Mouse (Mus musculus): ENCODE results near the gene Cd99l2.

DNA sequence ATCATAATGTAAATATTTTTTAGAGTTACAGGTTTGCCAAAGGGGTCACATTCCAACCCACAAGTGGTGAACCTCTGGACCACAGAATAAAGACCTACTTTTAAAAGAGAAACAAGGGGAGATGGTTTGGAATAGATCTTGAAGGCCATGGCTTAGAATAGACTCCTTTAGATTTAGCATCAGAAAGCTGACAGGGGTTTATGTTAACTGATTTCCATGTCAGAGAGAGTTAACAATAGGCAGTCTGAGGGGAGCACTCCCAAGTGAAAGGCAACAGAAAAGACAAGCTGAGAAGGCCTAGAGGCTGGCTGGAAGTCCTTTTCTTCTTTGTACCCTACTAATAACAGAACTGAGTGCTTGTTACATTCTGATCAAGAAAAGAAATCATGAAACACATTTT lies 86.4 kb downstream of the Cd99l2 start:
- TF ChIP-seq CTCF (IDR thresholded peaks at IDR 0.05) (no peak), EP300 (IDR thresholded peaks at IDR 0.05) (no peak)
